In the genomic region with DNA sequence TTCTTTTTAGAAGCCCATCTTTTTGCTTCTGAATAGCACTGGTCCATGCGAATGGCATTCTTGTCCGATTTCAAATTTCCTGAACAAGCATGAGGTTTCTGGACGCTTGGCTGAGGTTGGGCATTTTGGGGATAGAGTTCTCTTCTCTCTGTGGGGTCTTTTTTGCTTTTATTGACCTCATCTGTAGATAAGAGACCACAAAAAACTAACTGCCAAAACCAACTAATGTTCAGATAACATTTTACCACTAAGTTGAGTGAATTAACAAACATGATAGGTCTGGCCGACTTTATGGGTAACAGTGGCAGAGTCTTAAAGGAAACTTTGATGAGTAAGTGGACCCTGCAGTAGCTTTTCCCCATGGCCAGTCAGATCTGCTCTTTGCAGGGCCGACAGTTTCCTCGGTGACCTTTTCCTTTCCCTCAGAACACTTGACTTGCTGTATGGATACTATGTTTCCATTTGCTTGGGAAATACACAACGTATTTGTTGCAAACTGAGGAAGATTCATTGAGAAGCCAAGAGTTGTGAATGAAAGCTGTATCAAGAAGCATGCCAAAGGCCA, we compare ENCODE assay signal across 8 mouse cellular contexts. TPM values are rescaled to one million over a fixed set of nuclear protein-coding genes. Genes with fewer than 3 reads are reported as not detected.
DNase-seq lines count a peak whose midpoint lies in the region; ATAC-seq and TF ChIP-seq lines count a peak whose summit lies in the region.

No protein-coding gene starts in this region.

- no peaks in the 10 kb centered on the region for H3K36me3 ChIP-seq in testis, adult 2 months (ENCODE audit: control insufficient read depth, insufficient read depth, low read length)
- peaks cover under 1% of the 10 kb centered on the region; the same call in 1 of the 2 replicates for H3K36me3 ChIP-seq in limb, embryonic 15.5 days

- DNase-seq in cerebellum, adult 2 months, result no peak
- no peak for DNase-seq in cerebellum, adult 11 months
- DNase-seq in testis, postnatal 10 days (ENCODE audit: low spot score), result no peak
- DNase-seq in urinary bladder, adult 2 months (ENCODE audit: low spot score), result no peak
- DNase-seq in frontal cortex, postnatal 14 days (ENCODE audit: low spot score in 2 of 2), result no peak
- no peak for DNase-seq in layer of hippocampus, postnatal 14 days (ENCODE audit: low spot score in 2 of 2)

- H3K4me2 ChIP-seq in limb, embryonic 15.5 days, result peak overlapping the region; percentile 82

- no peak for TF ChIP-seq POLR2A in cerebellum, adult 2 months (IDR thresholded peaks at IDR 0.05; ENCODE audit: borderline replicate concordance, insufficient read depth, low read length)
- no peak for TF ChIP-seq POLR2A in testis, adult 2 months (IDR thresholded peaks at IDR 0.05; ENCODE audit: control insufficient read depth, low read depth, low read length)

- no peak for ATAC-seq in limb, embryonic 15.5 days (ENCODE audit: insufficient number of reproducible peaks, low FRiP score, low TSS enrichment, low read depth)

- peak overlapping the region; percentile 64 for H3K4me3 ChIP-seq in cerebellum, adult 2 months (replicated peaks; ENCODE audit: insufficient read depth, low read depth, low read length)
- peak overlapping the region; percentile 93 for H3K4me3 ChIP-seq in testis, adult 2 months (ENCODE audit: control insufficient read depth, low read depth, low read length)
- peak overlapping the region; percentile 91 for H3K4me3 ChIP-seq in limb, embryonic 15.5 days

- no peak overlapping the region for H3K27ac ChIP-seq in cerebellum, adult 2 months (ENCODE audit: insufficient read depth, low read length)
- H3K27ac ChIP-seq in testis, adult 2 months (ENCODE audit: control insufficient read depth, insufficient read depth, low read depth, low read length), result no peak overlapping the region; the same call in 1 of the 2 replicates
- H3K27ac ChIP-seq in limb, embryonic 15.5 days, result peak overlapping the region; percentile 94

- H3K4me1 ChIP-seq in cerebellum, adult 2 months (ENCODE audit: control insufficient read depth, insufficient read depth, low read length), result peaks cover 5% of the 10 kb centered on the region; the same call in 1 of the 2 replicates
- peaks cover 4% of the 10 kb centered on the region for H3K4me1 ChIP-seq in testis, adult 2 months (ENCODE audit: control insufficient read depth, insufficient read depth, low read length)
- H3K4me1 ChIP-seq in limb, embryonic 15.5 days, result peaks cover 19% of the 10 kb centered on the region

- 9% methylated on average over 7 of the region's 7 CpGs for WGBS in cerebellum, adult 2 months
- whole genome bisulfite sequencing in limb, embryonic 15.5 days, result 14% methylated on average over 7 of the region's 7 CpGs

- H3K27me3 ChIP-seq in cerebellum, adult 2 months (ENCODE audit: control insufficient read depth, insufficient read depth, low read length), result no peaks in the 10 kb centered on the region
- no peaks in the 10 kb centered on the region for H3K27me3 ChIP-seq in testis, adult 2 months (ENCODE audit: control insufficient read depth, insufficient read depth, low read length)
- no peaks in the 10 kb centered on the region for H3K27me3 ChIP-seq in limb, embryonic 15.5 days

- H3K9me3 ChIP-seq in limb, embryonic 15.5 days, result no peaks in the 10 kb centered on the region

- peak overlapping the region; percentile 97 for H3K9ac ChIP-seq in limb, embryonic 15.5 days

- no peak for TF ChIP-seq CTCF in cerebellum, adult 2 months (IDR thresholded peaks at IDR 0.05; ENCODE audit: borderline replicate concordance, insufficient read depth, low read depth, low read length)
- TF ChIP-seq CTCF in testis, adult 2 months (IDR thresholded peaks at IDR 0.05; ENCODE audit: control insufficient read depth, insufficient read depth, insufficient replicate concordance, low read depth, low read length), result no peak

RNA-seq across cellular contexts. Expression of a gene that starts 1.0 kb away (rescaled TPM):
- polyA plus RNA-seq in cerebellum, adult 2 months (2012; rRNA removed), result 14.2 and 15.3 TPM in 2 replicates
- 3.4 and 3.9 TPM in 2 replicates for polyA plus RNA-seq in testis, adult 2 months (2012; rRNA removed)
- polyA plus RNA-seq in limb, embryonic 15.5 days (2015; fragmentation: Nextera tagmentation; extraction: Ambion mirVana), result 3.1 and 3.3 TPM in 2 replicates
- 8.6 and 10.7 TPM in 2 replicates for polyA plus RNA-seq in urinary bladder, adult 2 months (2012; rRNA removed)
- total RNA-seq in layer of hippocampus, postnatal 14 days (2021), result 10 to 100 TPM; 39.4 to 42.0 TPM

RNA-seq across cellular contexts. Expression of a gene that starts 34.4 kb away (rescaled TPM):
- 28.9 and 30.0 TPM in 2 replicates for polyA plus RNA-seq in cerebellum, adult 2 months (2012; rRNA removed)
- polyA plus RNA-seq in testis, adult 2 months (2012; rRNA removed), result 4.4 and 4.8 TPM in 2 replicates
- polyA plus RNA-seq in limb, embryonic 15.5 days (2015; fragmentation: Nextera tagmentation; extraction: Ambion mirVana), result 115 and 134 TPM in 2 replicates
- 20.7 and 31.9 TPM in 2 replicates for polyA plus RNA-seq in urinary bladder, adult 2 months (2012; rRNA removed)
- total RNA-seq in layer of hippocampus, postnatal 14 days (2021), result 10 to 100 TPM; 52.6 to 54.0 TPM

RNA-seq across cellular contexts. Expression of a gene that starts 34.5 kb away (rescaled TPM):
- polyA plus RNA-seq in cerebellum, adult 2 months (2012; rRNA removed), result 230 and 250 TPM in 2 replicates
- 34.6 and 38.5 TPM in 2 replicates for polyA plus RNA-seq in testis, adult 2 months (2012; rRNA removed)
- polyA plus RNA-seq in limb, embryonic 15.5 days (2015; fragmentation: Nextera tagmentation; extraction: Ambion mirVana), result 58.9 and 65.1 TPM in 2 replicates
- 38.7 and 40.5 TPM in 2 replicates for polyA plus RNA-seq in urinary bladder, adult 2 months (2012; rRNA removed)
- 100 to 1,000 TPM; 491 to 508 TPM for total RNA-seq in layer of hippocampus, postnatal 14 days (2021)
